Comparison of ENCODE assay signal across 8 mouse cellular contexts in the genomic region with DNA sequence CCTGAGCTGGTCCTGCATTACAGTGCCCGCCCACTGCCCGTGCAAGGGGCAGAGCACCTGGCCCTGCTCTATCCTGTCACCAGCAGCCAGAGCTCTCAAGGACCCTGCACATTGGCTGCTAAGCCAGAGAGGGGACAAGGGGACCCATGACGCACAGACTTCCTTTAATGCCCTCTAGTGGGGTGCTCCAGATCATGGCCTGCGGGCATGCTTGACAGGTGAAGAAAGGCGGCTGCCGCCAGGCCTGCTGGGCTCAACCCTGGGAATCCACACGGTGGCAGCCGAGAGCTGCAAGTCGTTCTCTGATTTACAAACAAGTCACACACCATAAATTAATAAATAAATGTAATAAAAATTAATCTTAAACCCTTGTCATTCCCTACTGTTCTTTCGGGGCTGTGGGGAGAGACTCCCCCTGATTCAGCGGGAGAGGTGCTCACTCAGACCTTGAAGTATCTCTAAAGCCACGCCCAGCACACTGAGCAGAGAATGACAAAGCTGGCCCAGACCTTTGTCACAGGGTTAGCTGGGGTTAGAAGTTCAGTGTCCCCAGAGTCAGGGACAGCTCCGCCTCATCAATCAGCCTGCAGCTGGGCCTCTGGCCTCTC. TPM values are rescaled to one million over a fixed set of nuclear protein-coding genes. Genes with fewer than 3 reads are reported as not detected.
DNase-seq lines count a peak whose midpoint lies in the region; ATAC-seq and TF ChIP-seq lines count a peak whose summit lies in the region.

No protein-coding gene starts in this region.

- DNase-seq in testis, postnatal 14 days (ENCODE audit: low spot score): no peak
- peak; percentile 91 to 93 for DNase-seq in cerebellum, postnatal 25 days
- peak; percentile 59 to 62 for DNase-seq in gastrocnemius, adult 8-10 months (ENCODE audit: low spot score in 2 of 2)
- DNase-seq in midbrain, embryonic 14.5 days: peak; percentile 92
- DNase-seq in spleen, adult 12 weeks (ENCODE audit: low spot score): peak; percentile 50

- no peaks in the 10 kb centered on the region for H3K9me3 ChIP-seq in intestine, embryonic 15.5 days
- no peaks in the 10 kb centered on the region for H3K9me3 ChIP-seq in limb, embryonic 13.5 days
- H3K9me3 ChIP-seq in midbrain, embryonic 14.5 days (ENCODE audit: control insufficient read depth, low read length): no peaks in the 10 kb centered on the region

- WGBS in intestine, embryonic 15.5 days: 13% methylated on average over 13 of the region's 13 CpGs
- WGBS in limb, embryonic 13.5 days: 18% methylated on average over 13 of the region's 13 CpGs
- 16% methylated on average over 13 of the region's 13 CpGs for WGBS in midbrain, embryonic 14.5 days

- TF ChIP-seq POLR2A in testis, adult 2 months (IDR thresholded peaks at IDR 0.05; ENCODE audit: control insufficient read depth, low read depth, low read length): no peak

- peaks cover 3% of the 10 kb centered on the region; the same call in 1 of the 2 replicates for H3K4me1 ChIP-seq in testis, adult 2 months (ENCODE audit: control insufficient read depth, insufficient read depth, low read length)
- peaks cover 13% of the 10 kb centered on the region for H3K4me1 ChIP-seq in intestine, embryonic 15.5 days (replicated peaks)
- peaks cover 9% of the 10 kb centered on the region for H3K4me1 ChIP-seq in limb, embryonic 13.5 days
- peaks cover 6% of the 10 kb centered on the region for H3K4me1 ChIP-seq in midbrain, embryonic 14.5 days (ENCODE audit: control insufficient read depth, insufficient read depth, low read length)

- H3K27ac ChIP-seq in testis, adult 2 months (ENCODE audit: control insufficient read depth, insufficient read depth, low read depth, low read length): no peak overlapping the region
- H3K27ac ChIP-seq in intestine, embryonic 15.5 days: no peak overlapping the region
- H3K27ac ChIP-seq in limb, embryonic 13.5 days: no peak overlapping the region
- peak overlapping the region; percentile 71 for H3K27ac ChIP-seq in midbrain, embryonic 14.5 days (replicated peaks; ENCODE audit: low read depth, low read length)

- peak overlapping the region; percentile 33; the same call in 1 of the 2 replicates for H3K4me2 ChIP-seq in intestine, embryonic 15.5 days (replicated peaks)
- H3K4me2 ChIP-seq in limb, embryonic 13.5 days (replicated peaks): no peak overlapping the region
- H3K4me2 ChIP-seq in midbrain, embryonic 14.5 days (ENCODE audit: low read length): no peak overlapping the region; the same call in 1 of the 2 replicates

- TF ChIP-seq CTCF in testis, adult 2 months (IDR thresholded peaks at IDR 0.05; ENCODE audit: control insufficient read depth, insufficient read depth, insufficient replicate concordance, low read depth, low read length): peak; percentile 53; the same call in 1 of the 2 replicates

- no peaks in the 10 kb centered on the region for H3K36me3 ChIP-seq in testis, adult 2 months (ENCODE audit: control insufficient read depth, insufficient read depth, low read length)
- H3K36me3 ChIP-seq in intestine, embryonic 15.5 days: no peaks in the 10 kb centered on the region
- peaks cover 21% of the 10 kb centered on the region for H3K36me3 ChIP-seq in limb, embryonic 13.5 days
- H3K36me3 ChIP-seq in midbrain, embryonic 14.5 days (ENCODE audit: control insufficient read depth, insufficient read depth, low read length): peaks cover 20% of the 10 kb centered on the region

- no peak overlapping the region for H3K4me3 ChIP-seq in testis, adult 2 months (ENCODE audit: control insufficient read depth, low read depth, low read length)
- H3K4me3 ChIP-seq in intestine, embryonic 15.5 days (replicated peaks): no peak overlapping the region
- no peak overlapping the region for H3K4me3 ChIP-seq in limb, embryonic 13.5 days
- H3K4me3 ChIP-seq in midbrain, embryonic 14.5 days (replicated peaks; ENCODE audit: low read depth, low read length): no peak overlapping the region

- H3K9ac ChIP-seq in intestine, embryonic 15.5 days: no peak overlapping the region
- 0 out of 2 replicates have a peak overlapping the region, but pooled peaks have one; percentile 25 for H3K9ac ChIP-seq in limb, embryonic 13.5 days
- 0 out of 2 replicates have a peak overlapping the region, but pooled peaks have one; percentile 26 for H3K9ac ChIP-seq in midbrain, embryonic 14.5 days (replicated peaks; ENCODE audit: low read length)

- ATAC-seq in intestine, embryonic 15.5 days: peak; percentile 90
- ATAC-seq in limb, embryonic 13.5 days (ENCODE audit: low FRiP score, low read depth): peak; percentile 25; the same call in 1 of the 2 replicates
- ATAC-seq in midbrain, embryonic 14.5 days (ENCODE audit: low FRiP score, low TSS enrichment): peak; percentile 79

- no peaks in the 10 kb centered on the region for H3K27me3 ChIP-seq in testis, adult 2 months (ENCODE audit: control insufficient read depth, insufficient read depth, low read length)
- H3K27me3 ChIP-seq in intestine, embryonic 15.5 days (replicated peaks): peaks cover 4% of the 10 kb centered on the region; the same call in 1 of the 2 replicates
- H3K27me3 ChIP-seq in limb, embryonic 13.5 days: 0 out of 2 replicates have a peak, but pooled peaks cover 5% of the 10 kb centered on the region
- H3K27me3 ChIP-seq in midbrain, embryonic 14.5 days (ENCODE audit: control insufficient read depth, insufficient read depth, low read length): no peaks in the 10 kb centered on the region

RNA-seq across cellular contexts. Expression of a gene that starts 6.1 kb away (rescaled TPM):
- polyA plus RNA-seq in testis, adult 2 months (2012; rRNA removed): 0.63 and 1.1 TPM in 2 replicates
- under 1 TPM in 2 of 4 experiments, not detected in 2; 0.31 TPM for total RNA-seq in gastrocnemius, adult 8-10 months (2022)
- polyA plus RNA-seq in intestine, embryonic 15.5 days (2015; fragmentation: Nextera tagmentation; extraction: Ambion mirVana): 9.0 and 9.4 TPM in 2 replicates
- 50.4 and 50.7 TPM in 2 replicates for polyA plus RNA-seq in limb, embryonic 13.5 days (2015; fragmentation: Nextera tagmentation; extraction: Ambion mirVana)
- 178 and 209 TPM in 2 replicates for polyA plus RNA-seq in midbrain, embryonic 14.5 days (2014; fragmentation: Nextera tagmentation; extraction: Ambion mirVana)

RNA-seq across cellular contexts. Expression of a gene that starts 9.9 kb away (rescaled TPM):
- polyA plus RNA-seq in testis, adult 2 months (2012; rRNA removed): 2.3 and 2.4 TPM in 2 replicates
- not detected for total RNA-seq in gastrocnemius, adult 8-10 months (2022)
- polyA plus RNA-seq in intestine, embryonic 15.5 days (2015; fragmentation: Nextera tagmentation; extraction: Ambion mirVana): 8.9 and 11.5 TPM in 2 replicates
- polyA plus RNA-seq in limb, embryonic 13.5 days (2015; fragmentation: Nextera tagmentation; extraction: Ambion mirVana): 36.4 and 39.2 TPM in 2 replicates
- 141 and 188 TPM in 2 replicates for polyA plus RNA-seq in midbrain, embryonic 14.5 days (2014; fragmentation: Nextera tagmentation; extraction: Ambion mirVana)

RNA-seq across cellular contexts. Expression of a gene that starts 17.5 kb away (rescaled TPM):
- polyA plus RNA-seq in testis, adult 2 months (2012; rRNA removed): 4.9 TPM in 2 replicates
- 1 to 10 TPM; 7.0 to 9.1 (median 8.1) TPM for total RNA-seq in gastrocnemius, adult 8-10 months (2022)
- polyA plus RNA-seq in intestine, embryonic 15.5 days (2015; fragmentation: Nextera tagmentation; extraction: Ambion mirVana): 21.0 and 21.4 TPM in 2 replicates
- 25.5 and 27.8 TPM in 2 replicates for polyA plus RNA-seq in limb, embryonic 13.5 days (2015; fragmentation: Nextera tagmentation; extraction: Ambion mirVana)
- 20.0 and 21.4 TPM in 2 replicates for polyA plus RNA-seq in midbrain, embryonic 14.5 days (2014; fragmentation: Nextera tagmentation; extraction: Ambion mirVana)

RNA-seq across cellular contexts. Expression of a gene that starts 23.9 kb away (rescaled TPM):
- 0.53 and 0.75 TPM in 2 replicates for polyA plus RNA-seq in testis, adult 2 months (2012; rRNA removed)
- not detected for total RNA-seq in gastrocnemius, adult 8-10 months (2022)
- 2.8 and 3.2 TPM in 2 replicates for polyA plus RNA-seq in intestine, embryonic 15.5 days (2015; fragmentation: Nextera tagmentation; extraction: Ambion mirVana)
- polyA plus RNA-seq in limb, embryonic 13.5 days (2015; fragmentation: Nextera tagmentation; extraction: Ambion mirVana): 1.3 and 1.4 TPM in 2 replicates
- 6.6 and 9.6 TPM in 2 replicates for polyA plus RNA-seq in midbrain, embryonic 14.5 days (2014; fragmentation: Nextera tagmentation; extraction: Ambion mirVana)

RNA-seq across cellular contexts. Expression of a gene that starts 27.1 kb away (rescaled TPM):
- 0.24 and 0.48 TPM in 2 replicates for polyA plus RNA-seq in testis, adult 2 months (2012; rRNA removed)
- total RNA-seq in gastrocnemius, adult 8-10 months (2022): 1 to 10 TPM; 3.9 to 4.3 (median 3.9) TPM
- 3.5 and 4.4 TPM in 2 replicates for polyA plus RNA-seq in intestine, embryonic 15.5 days (2015; fragmentation: Nextera tagmentation; extraction: Ambion mirVana)
- 7.0 and 7.6 TPM in 2 replicates for polyA plus RNA-seq in limb, embryonic 13.5 days (2015; fragmentation: Nextera tagmentation; extraction: Ambion mirVana)
- 10.7 and 13.4 TPM in 2 replicates for polyA plus RNA-seq in midbrain, embryonic 14.5 days (2014; fragmentation: Nextera tagmentation; extraction: Ambion mirVana)

Comparison
In these comparisons a context has a peak if more than half of its experiments do, and no peak if none do; other contexts are left out.
1. ATAC-seq: peak in every context shown above with its lines; median percentile 90 in intestine, embryonic 15.5 days; 79 in midbrain, embryonic 14.5 days; 25 in limb, embryonic 13.5 days.